Mouse (Mus musculus): ENCODE results near the gene Olfr1377. TPM values are rescaled to one million over a fixed set of nuclear protein-coding genes. Genes with fewer than 3 reads are reported as not detected.
"Not testable (repeated sequence)": the region's sequence is repeated elsewhere in the genome, so short reads cannot be mapped to it uniquely, and the experiment has no call there.

The Olfr1377 gene
- polyA plus RNA-seq, 1 experiment from 2014 or later = 0.20 TPM

- WGBS = 60% methylated on average over 5 of the region's 5 CpGs
- H3K9ac ChIP-seq = no peak overlapping the region
- H3K4me2 ChIP-seq (replicated peaks) = no peak overlapping the region
- H3K4me1 ChIP-seq = no peaks in the 10 kb centered on the region
- no peaks in the 10 kb centered on the region for H3K27me3 ChIP-seq
- no peaks in the 10 kb centered on the region for H3K36me3 ChIP-seq
- no peak overlapping the region for H3K4me3 ChIP-seq (replicated peaks)
- no peaks in the 10 kb centered on the region for H3K9me3 ChIP-seq (replicated peaks)
- no peak for ATAC-seq (ENCODE audit: insufficient number of reproducible peaks, low FRiP score, low TSS enrichment, low read depth)
- no peak overlapping the region for H3K27ac ChIP-seq (replicated peaks)
These were observed 30.1 kb downstream of the Olfr1377 start for GRCm38 (mm10) chr11:51011821-51012220.

- Histone ChIP-seq H3K27me3 (no peaks in the 10 kb centered on the region), H3K4me3 (replicated peaks) (no peak within 1 kb of the TSS), H3K9ac (no peak within 1 kb of the TSS), H3K27ac (replicated peaks) (no peak within 1 kb of the TSS), H3K9me3 (replicated peaks) (no peaks in the 10 kb centered on the region), H3K36me3 (no peaks in the 10 kb centered on the region), H3K4me1 (no peaks in the 10 kb centered on the region), H3K4me2 (replicated peaks) (no peak within 1 kb of the TSS)
- WGBS = 63% methylated on average over 1 of the region's 1 CpGs
- ATAC-seq (ENCODE audit: insufficient number of reproducible peaks, low FRiP score, low TSS enrichment, low read depth) = no peak
These were observed 32.2 kb downstream of the Olfr1377 start, which contains the start of gene Olfr54 for GRCm38 (mm10) chr11:51013936-51014335. Gene Olfr54, plus strand, starts transcription at chr11:51014236.

GRCm38 (mm10) chr11:51016341-51016740 lies 34.6 kb downstream of the Olfr1377 start:
- no peak for ATAC-seq (ENCODE audit: insufficient number of reproducible peaks, low FRiP score, low TSS enrichment, low read depth)
- H3K27ac ChIP-seq (replicated peaks) = no peak overlapping the region
- H3K9ac ChIP-seq = no peak overlapping the region
- WGBS = 44% methylated on average over 2 of the region's 2 CpGs
- no peaks in the 10 kb centered on the region for H3K9me3 ChIP-seq (replicated peaks)
- H3K4me3 ChIP-seq (replicated peaks) = no peak overlapping the region
- no peaks in the 10 kb centered on the region for H3K4me1 ChIP-seq
- H3K27me3 ChIP-seq = no peaks in the 10 kb centered on the region
- no peak overlapping the region for H3K4me2 ChIP-seq (replicated peaks)
- no peaks in the 10 kb centered on the region for H3K36me3 ChIP-seq

- not testable (repeated sequence) for H3K9me3 ChIP-seq (replicated peaks); H3K27ac ChIP-seq (replicated peaks); H3K27me3 ChIP-seq; H3K4me2 ChIP-seq (replicated peaks); H3K9ac ChIP-seq; H3K36me3 ChIP-seq; H3K4me3 ChIP-seq (replicated peaks); H3K4me1 ChIP-seq; ATAC-seq (ENCODE audit: insufficient number of reproducible peaks, low FRiP score, low TSS enrichment, low read depth)
- WGBS = 94% methylated on average over 11 of the region's 11 CpGs
These were observed 45.0 kb downstream of the Olfr1377 start for GRCm38 (mm10) chr11:51026811-51027210.

GRCm38 (mm10) chr11:51029381-51029780 lies 47.6 kb downstream of the Olfr1377 start:
- not testable (repeated sequence) for H3K4me3 ChIP-seq (replicated peaks); H3K27ac ChIP-seq (replicated peaks); H3K27me3 ChIP-seq; H3K9ac ChIP-seq; H3K9me3 ChIP-seq (replicated peaks); H3K4me1 ChIP-seq; H3K4me2 ChIP-seq (replicated peaks); ATAC-seq (ENCODE audit: insufficient number of reproducible peaks, low FRiP score, low TSS enrichment, low read depth); H3K36me3 ChIP-seq
- 77% methylated on average over 8 of the region's 8 CpGs for WGBS

- no peak overlapping the region for H3K4me2 ChIP-seq (replicated peaks)
- H3K4me1 ChIP-seq = no peaks in the 10 kb centered on the region
- H3K9me3 ChIP-seq (replicated peaks) = no peaks in the 10 kb centered on the region
- no peak overlapping the region for H3K4me3 ChIP-seq (replicated peaks)
- no peak for ATAC-seq (ENCODE audit: insufficient number of reproducible peaks, low FRiP score, low TSS enrichment, low read depth)
- no peaks in the 10 kb centered on the region for H3K27me3 ChIP-seq
- no peaks in the 10 kb centered on the region for H3K36me3 ChIP-seq
- 70% methylated on average over 2 of the region's 2 CpGs for WGBS
- H3K27ac ChIP-seq (replicated peaks) = no peak overlapping the region
- H3K9ac ChIP-seq = no peak overlapping the region
These were observed 48.5 kb downstream of the Olfr1377 start for GRCm38 (mm10) chr11:51030225-51030624.

GRCm38 (mm10) chr11:51032851-51033250 lies 51.1 kb downstream of the Olfr1377 start:
- no peaks in the 10 kb centered on the region for H3K9me3 ChIP-seq (replicated peaks)
- H3K4me1 ChIP-seq = no peaks in the 10 kb centered on the region
- no peaks in the 10 kb centered on the region for H3K27me3 ChIP-seq
- H3K4me3 ChIP-seq (replicated peaks) = no peak overlapping the region
- H3K9ac ChIP-seq = no peak overlapping the region
- H3K27ac ChIP-seq (replicated peaks) = no peak overlapping the region
- H3K4me2 ChIP-seq (replicated peaks) = no peak overlapping the region
- no peak for ATAC-seq (ENCODE audit: insufficient number of reproducible peaks, low FRiP score, low TSS enrichment, low read depth)
- 22% methylated on average over 1 of the region's 1 CpGs for WGBS
- no peaks in the 10 kb centered on the region for H3K36me3 ChIP-seq

- not testable (repeated sequence) for H3K4me3 ChIP-seq (replicated peaks); H3K4me1 ChIP-seq; ATAC-seq (ENCODE audit: insufficient number of reproducible peaks, low FRiP score, low TSS enrichment, low read depth); H3K36me3 ChIP-seq; H3K9ac ChIP-seq; H3K4me2 ChIP-seq (replicated peaks); H3K27ac ChIP-seq (replicated peaks); H3K9me3 ChIP-seq (replicated peaks); H3K27me3 ChIP-seq
These were observed 52.4 kb downstream of the Olfr1377 start for GRCm38 (mm10) chr11:51034141-51034540.

GRCm38 (mm10) chr11:51035951-51036350 lies 54.2 kb downstream of the Olfr1377 start:
- Histone ChIP-seq H3K27ac (replicated peaks) (no peak overlapping the region), H3K4me2 (replicated peaks) (no peak overlapping the region), H3K4me3 (replicated peaks) (no peak overlapping the region), H3K4me1 (no peaks in the 10 kb centered on the region), H3K9me3 (replicated peaks) (no peaks in the 10 kb centered on the region), H3K9ac (no peak overlapping the region), H3K27me3 (no peaks in the 10 kb centered on the region), H3K36me3 (no peaks in the 10 kb centered on the region)
- ATAC-seq (ENCODE audit: insufficient number of reproducible peaks, low FRiP score, low TSS enrichment, low read depth) = no peak
- 90% methylated on average over 2 of the region's 2 CpGs for whole genome bisulfite sequencing

Other genes with a start within 250 kb of the Olfr1377 start
- gene Zfp354c, start 154.2 kb upstream of the Olfr1377 start, polyA plus RNA-seq (2015; fragmentation: Nextera tagmentation; extraction: Ambion mirVana) = 34.2 and 35.1 TPM in 2 replicates
- 0.81 and 0.95 TPM in 2 replicates for gene Zfp879, start 140.4 kb upstream of the Olfr1377 start, polyA plus RNA-seq (2015; fragmentation: Nextera tagmentation; extraction: Ambion mirVana)
- gene Grm6, start 131.3 kb upstream of the Olfr1377 start, polyA plus RNA-seq (2015; fragmentation: Nextera tagmentation; extraction: Ambion mirVana) = 0.33 and 0.39 TPM in 2 replicates
- gene Zfp454, start 94.3 kb upstream of the Olfr1377 start, polyA plus RNA-seq (2015; fragmentation: Nextera tagmentation; extraction: Ambion mirVana) = 7.0 and 7.6 TPM in 2 replicates
- 9.3 and 10.3 TPM in 2 replicates for gene Zfp2, start 65.8 kb upstream of the Olfr1377 start, polyA plus RNA-seq (2015; fragmentation: Nextera tagmentation; extraction: Ambion mirVana)
- 2.5 and 2.7 TPM in 2 replicates for gene Zfp354b, start 50.3 kb upstream of the Olfr1377 start, polyA plus RNA-seq (2015; fragmentation: Nextera tagmentation; extraction: Ambion mirVana)
- not detected in 2 replicates for gene 4933414I15Rik, start 38.2 kb upstream of the Olfr1377 start, polyA plus RNA-seq (2015; fragmentation: Nextera tagmentation; extraction: Ambion mirVana)
- not detected in 2 replicates for gene Prop1, start 28.2 kb upstream of the Olfr1377 start, polyA plus RNA-seq (2015; fragmentation: Nextera tagmentation; extraction: Ambion mirVana)
- not detected in 2 replicates for gene Olfr1378, start 15.4 kb upstream of the Olfr1377 start, polyA plus RNA-seq (2015; fragmentation: Nextera tagmentation; extraction: Ambion mirVana)
- not detected in 2 replicates for gene Olfr51, start 21.6 kb downstream of the Olfr1377 start, polyA plus RNA-seq (2015; fragmentation: Nextera tagmentation; extraction: Ambion mirVana)
- gene Olfr54, start 32.3 kb downstream of the Olfr1377 start, polyA plus RNA-seq (2015; fragmentation: Nextera tagmentation; extraction: Ambion mirVana) = 0.04 and 0.13 TPM in 2 replicates
- gene Olfr1375, start 66.1 kb downstream of the Olfr1377 start, polyA plus RNA-seq (2015; fragmentation: Nextera tagmentation; extraction: Ambion mirVana) = not detected in 2 replicates
- gene Zfp354a, start 77.3 kb downstream of the Olfr1377 start, polyA plus RNA-seq (2015; fragmentation: Nextera tagmentation; extraction: Ambion mirVana) = 10.1 and 10.6 TPM in 2 replicates
- not detected in 2 replicates for gene Gm12569, start 238.5 kb downstream of the Olfr1377 start, polyA plus RNA-seq (2015; fragmentation: Nextera tagmentation; extraction: Ambion mirVana)